Mouse (Mus musculus) myocyte (in vitro differentiated cells): ENCODE measurements at regions not wholly inside any gene's neighbourhood (a gene's known extent, or its start where the extent isn't known, plus 50 kb on each side); places are given as distances from the start of the nearest gene placed in this dataset.

ENCODE experiments used
- CEBPB ChIP-seq: IDR thresholded peaks from 2 replicates; pipeline ENCODE4 v1.6.1; 2011; ENCODE audit warnings: mild to moderate bottlenecking, moderate library complexity; ENCODE audit not compliant: poor library complexity, insufficient read depth, severe bottlenecking
- E2F4 ChIP-seq: IDR thresholded peaks from one replicate; pipeline ENCODE4 v1.6.1; 2011; ENCODE audit warnings: mild to moderate bottlenecking, control low read depth, moderate library complexity; ENCODE audit not compliant: insufficient read depth
- MAX ChIP-seq: IDR thresholded peaks from one replicate; pipeline ENCODE4 v1.6.1; 2011; ENCODE audit warnings: low read depth, mild to moderate bottlenecking, control low read depth
- MYOG ChIP-seq, 3 experiments: IDR thresholded peaks; one replicate each; pipeline ENCODE4 v1.6.1; 2011; ENCODE audit warnings: control low read depth in 2 of 3, low read depth in 2 of 3, mild to moderate bottlenecking in 2 of 3; ENCODE audit not compliant: insufficient read length in 2 of 3, control insufficient read depth in 1 of 3, insufficient read depth in 1 of 3
- POLR2A ChIP-seq: IDR thresholded peaks from one replicate; pipeline ENCODE4 v1.6.1; 2011; ENCODE audit warnings: low read depth, mild to moderate bottlenecking, control low read depth, moderate library complexity; ENCODE audit not compliant: insufficient read length
- TCF3 ChIP-seq: IDR thresholded peaks from one replicate; pipeline ENCODE4 v1.6.1; 2011; ENCODE audit warnings: low read depth, control low read depth; ENCODE audit not compliant: insufficient read length
- USF1 ChIP-seq: IDR thresholded peaks from one replicate; pipeline ENCODE4 v1.6.1; 2011; ENCODE audit warnings: low read depth, mild to moderate bottlenecking, control low read depth, moderate library complexity

- TF ChIP-seq POLR2A (no peak), USF1 (no peak), MAX (no peak), TCF3 (no peak), E2F4 (no peak), CEBPB (no peak), MYOG (IDR thresholded peaks at IDR 0.05; ENCODE audit: control insufficient read depth in 1 of 3, insufficient read depth in 1 of 3, insufficient read length in 2 of 3, low read depth in 2 of 3) (no peak)
Measured at GRCm38 (mm10) chr7:40433906-40434305, 464.2 kb upstream of the Vstm2b start.
